Mouse (Mus musculus): ENCODE data around the gene Ostn. TPM values are rescaled to one million over a fixed set of nuclear protein-coding genes. Genes with fewer than 3 reads are reported as not detected.

The Ostn gene
- total RNA-seq, 2 experiments from 2014 or later, result 1.3 to 3.3 TPM

GRCm38 (mm10) chr16:27386850-27387407, 79.6 kb downstream of the Ostn start:
- no peak for DNase-seq (ENCODE audit: low spot score in 2 of 2)

- no peak for DNase-seq (ENCODE audit: low spot score in 2 of 2)
These were observed 80.6 kb downstream of the Ostn start for GRCm38 (mm10) chr16:27387634-27388611.

- peak; percentile 48 to 80 for DNase-seq (ENCODE audit: low spot score in 2 of 2)
These were observed 81.6 kb downstream of the Ostn start, which contains the start of gene Ccdc50 for GRCm38 (mm10) chr16:27388761-27389451. TSS of gene Ccdc50 (plus strand) at chr16:27388869.

- peak in 1 of 2 experiments; percentile 17 for DNase-seq (ENCODE audit: low spot score in 2 of 2)
These were observed 82.4 kb downstream of the Ostn start for GRCm38 (mm10) chr16:27389534-27390282.

- DNase-seq (ENCODE audit: low spot score in 2 of 2), result no peak
These were observed 83.0 kb downstream of the Ostn start for GRCm38 (mm10) chr16:27390306-27390705.

- no peak for DNase-seq (ENCODE audit: low spot score in 2 of 2)
These were observed 84.6 kb downstream of the Ostn start for GRCm38 (mm10) chr16:27391845-27392244.

- DNase-seq (ENCODE audit: low spot score in 2 of 2), result no peak
These were observed 88.2 kb downstream of the Ostn start for GRCm38 (mm10) chr16:27395251-27396037.

- DNase-seq (ENCODE audit: low spot score in 2 of 2), result no peak
These were observed 89.7 kb downstream of the Ostn start for GRCm38 (mm10) chr16:27396951-27397350.

- DNase-seq (ENCODE audit: low spot score in 2 of 2), result no peak
These were observed 91.9 kb downstream of the Ostn start for GRCm38 (mm10) chr16:27399026-27399718.

GRCm38 (mm10) chr16:27399719-27400253, 92.5 kb downstream of the Ostn start:
- no peak for DNase-seq (ENCODE audit: low spot score in 2 of 2)

Other genes starting within 250 kb of the Ostn start
- not detected for gene Uts2b, start 62.8 kb downstream of the Ostn start, total RNA-seq (2021)
- gene Ccdc50, start 81.4 kb downstream of the Ostn start, total RNA-seq (2021), result 100 to 1,000 TPM in 1 of 2 experiments, 10 to 100 TPM in 1; 94.3 to 107 TPM

All from gastrocnemius, postnatal 4 days (tissue).